Mouse (Mus musculus) G1E-ER4 (cell line): Measurements from ENCODE around the gene Hsph1. TPM values are rescaled to one million over a fixed set of nuclear protein-coding genes. Genes with fewer than 3 reads are reported as not detected.
A peak's percentile ranks its signal among the peaks of the same experiment; 100 is the strongest.

Experiments
- GATA1 ChIP-seq: IDR thresholded peaks from one replicate; pipeline ENCODE4 v1.8.0; 2012; ENCODE audit warnings: low read length, inconsistent platforms
- polyA plus RNA-seq: library from polyadenylated mRNA; stranded (reverse); fragments of >175 nt; gene quantifications from 2 replicates; pipeline ENCODE4 v1.2.3, GENCODE M21; 2012

Hsph1 gene
- polyA plus RNA-seq, 1 experiment = 256 TPM

DNA sequence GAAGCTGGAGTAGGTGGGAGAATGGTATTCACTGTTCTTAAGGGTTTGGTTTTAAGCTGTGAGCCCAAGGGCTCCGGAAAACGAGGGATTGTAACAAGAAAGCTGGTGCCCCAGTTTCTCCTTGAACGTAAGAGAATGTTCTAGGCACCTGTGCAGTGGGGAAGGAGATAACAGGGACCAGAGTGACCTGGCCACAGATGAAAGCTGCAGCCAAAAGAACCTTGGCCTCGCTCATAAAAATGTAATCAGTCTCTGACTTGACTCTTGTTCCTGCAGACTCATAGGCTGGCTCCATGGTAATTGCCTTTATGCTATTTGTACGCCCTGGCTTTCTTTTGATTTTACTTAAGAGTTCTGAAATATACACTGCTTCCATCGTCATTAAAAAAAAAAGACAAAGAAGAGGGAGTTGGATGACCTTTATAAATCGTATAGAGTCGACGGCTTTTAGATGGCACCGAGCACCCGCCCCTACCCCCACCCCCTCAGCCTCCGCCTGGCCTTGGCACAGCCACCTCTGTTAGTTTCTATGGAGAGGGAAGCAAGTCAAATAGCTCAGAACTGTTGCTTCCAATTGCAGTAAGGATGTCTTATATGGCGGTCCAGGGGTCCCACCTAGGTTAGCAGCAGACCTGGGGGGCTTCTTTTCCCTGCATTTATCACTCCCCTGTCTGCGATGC lies 13.5 kb upstream of the Hsph1 start:
- no peak for TF ChIP-seq GATA1

DNA sequence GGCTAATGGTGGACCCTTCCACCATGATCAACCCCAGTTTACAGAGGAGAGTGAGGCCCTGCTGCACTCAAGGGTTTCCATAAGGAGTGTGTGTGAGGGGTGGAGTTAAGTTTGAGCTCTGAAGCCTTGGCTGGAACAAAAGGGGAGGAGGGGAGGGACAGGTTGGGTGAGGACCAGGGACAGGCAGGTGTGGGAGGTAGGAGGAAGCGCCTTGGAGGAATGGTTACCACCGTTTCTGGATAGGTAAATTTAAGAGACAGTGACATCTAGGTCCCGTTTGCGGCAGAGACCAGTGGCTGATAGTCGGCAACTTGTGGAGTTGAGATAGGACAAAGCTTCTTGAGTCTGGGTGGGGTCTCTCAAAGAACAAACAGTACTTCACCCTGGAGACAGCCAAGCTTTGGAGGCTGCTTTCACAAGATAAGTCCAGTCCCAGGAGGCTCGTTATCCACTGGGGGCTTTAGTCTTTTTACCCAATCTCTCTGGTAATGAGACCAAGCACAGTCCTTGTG lies 12.8 kb upstream of the Hsph1 start:
- TF ChIP-seq GATA1 = peak; percentile 53

DNA sequence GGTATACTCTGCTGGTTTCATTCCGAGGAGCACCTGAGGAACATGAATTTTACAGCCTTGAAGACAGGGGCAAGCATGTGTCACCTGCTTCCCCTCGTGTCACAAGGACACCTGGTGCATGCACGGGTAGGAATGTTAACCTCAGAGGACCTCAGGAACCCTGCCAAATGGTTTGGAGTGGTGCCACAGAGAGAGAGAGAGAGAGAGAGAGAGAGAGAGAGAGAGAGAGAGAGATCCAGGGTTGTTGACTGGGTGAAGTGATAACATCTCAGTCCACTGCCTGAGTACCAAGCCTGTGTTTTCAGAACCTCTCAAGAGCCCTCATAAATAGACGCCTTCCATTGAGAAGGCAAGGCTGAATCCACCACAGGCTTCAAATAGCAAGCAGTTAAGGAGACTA lies 12.0 kb upstream of the Hsph1 start:
- no peak for TF ChIP-seq GATA1

DNA sequence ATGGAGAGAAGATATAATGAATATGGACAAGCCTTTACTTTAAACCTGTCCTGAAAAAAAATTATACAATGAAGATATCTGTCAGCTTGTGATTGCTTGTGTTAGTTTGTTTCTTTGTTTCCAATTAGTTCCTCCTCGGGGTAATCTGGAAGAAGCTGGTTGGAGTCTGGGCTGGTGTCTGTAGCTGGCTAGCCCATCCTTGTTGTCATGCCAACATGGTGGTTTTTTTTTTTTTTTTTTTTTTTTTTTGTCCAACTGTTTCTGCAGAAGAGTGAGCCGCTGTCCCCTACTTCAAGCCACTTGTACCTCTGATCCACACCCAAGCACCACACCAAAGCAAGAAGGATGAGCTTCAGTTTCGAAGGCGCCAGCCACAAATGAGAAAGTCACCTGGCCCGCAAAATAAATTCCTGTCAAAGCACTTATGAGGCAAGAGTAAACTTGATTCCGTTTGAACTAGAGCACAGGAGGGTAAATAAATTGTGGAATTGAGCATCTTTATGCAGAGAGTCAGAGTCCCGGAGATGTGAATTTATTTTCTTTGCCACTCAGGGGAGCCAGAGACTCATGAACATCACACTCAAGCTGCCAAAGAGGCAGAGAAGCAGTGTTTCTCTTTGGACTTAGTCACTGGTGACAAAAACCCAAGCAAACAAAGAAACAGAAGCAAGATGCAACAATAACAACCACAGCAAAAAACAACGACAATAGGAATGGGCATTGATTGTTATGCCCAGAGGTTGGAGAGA lies 11.4 kb upstream of the Hsph1 start:
- no peak for TF ChIP-seq GATA1

DNA sequence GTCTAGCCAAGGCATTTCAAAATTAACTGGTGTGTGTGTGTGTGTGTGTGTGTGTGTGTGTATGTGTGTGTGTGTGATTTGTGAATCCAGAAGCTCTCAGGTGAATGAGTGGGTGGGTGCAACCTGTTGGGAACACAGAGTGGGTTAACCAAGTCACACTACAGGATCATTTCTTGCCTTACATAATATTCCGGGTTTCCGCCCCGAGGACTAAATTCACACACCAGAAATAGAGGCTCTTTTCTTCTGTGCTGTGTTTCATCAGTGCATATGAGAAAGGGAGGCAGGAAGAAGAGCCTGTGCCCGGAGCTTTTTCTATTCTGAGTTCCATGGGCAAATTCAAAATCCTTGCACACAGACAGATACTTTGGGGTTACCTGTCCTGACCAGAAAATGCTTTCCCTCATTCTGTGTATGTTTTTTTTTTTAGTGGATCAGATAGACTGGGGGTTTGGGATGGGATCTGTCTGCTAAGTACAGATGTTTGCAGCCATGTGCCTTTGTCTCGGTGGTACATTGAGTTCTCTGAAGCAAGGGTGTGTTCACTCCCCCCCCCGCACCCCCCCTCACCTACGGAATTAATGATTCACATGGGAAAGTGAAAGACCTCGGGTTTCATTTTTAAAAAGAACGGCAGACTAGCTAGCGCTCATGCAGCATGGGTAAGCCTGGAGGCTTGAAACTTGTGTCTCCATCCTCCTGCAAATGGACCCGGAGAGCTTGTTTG lies 6.8 kb upstream of the Hsph1 start:
- TF ChIP-seq GATA1 = no peak

DNA sequence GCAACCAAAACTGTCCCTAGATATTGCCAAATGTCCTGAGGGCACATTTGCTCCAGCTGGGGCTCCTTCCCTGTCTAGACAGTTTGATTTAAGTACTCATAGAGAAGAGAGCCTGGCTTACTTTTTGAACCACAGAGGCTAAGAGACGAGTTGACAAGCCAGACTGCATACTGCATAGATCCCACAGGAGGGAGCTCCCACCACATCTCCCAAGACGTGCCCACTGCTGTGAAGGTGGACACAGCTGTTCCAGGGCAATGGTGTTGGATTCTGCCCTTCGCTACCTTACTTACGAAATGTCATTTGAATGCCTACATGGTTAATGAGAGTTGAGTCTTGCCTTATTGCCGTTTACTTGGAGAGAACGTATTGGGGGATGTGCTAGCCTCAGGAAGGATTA lies 6.2 kb upstream of the Hsph1 start:
- TF ChIP-seq GATA1 = no peak

- no peak for TF ChIP-seq GATA1
These were observed 5.2 kb upstream of the Hsph1 start for GRCm38 (mm10) chr5:149641277-149641892.

- TF ChIP-seq GATA1 = no peak
These were observed 1.1 kb upstream of the Hsph1 start for GRCm38 (mm10) chr5:149637306-149637705.

GRCm38 (mm10) chr5:149635556-149635955 lies 620 bp downstream of the Hsph1 start:
- no peak for TF ChIP-seq GATA1

DNA sequence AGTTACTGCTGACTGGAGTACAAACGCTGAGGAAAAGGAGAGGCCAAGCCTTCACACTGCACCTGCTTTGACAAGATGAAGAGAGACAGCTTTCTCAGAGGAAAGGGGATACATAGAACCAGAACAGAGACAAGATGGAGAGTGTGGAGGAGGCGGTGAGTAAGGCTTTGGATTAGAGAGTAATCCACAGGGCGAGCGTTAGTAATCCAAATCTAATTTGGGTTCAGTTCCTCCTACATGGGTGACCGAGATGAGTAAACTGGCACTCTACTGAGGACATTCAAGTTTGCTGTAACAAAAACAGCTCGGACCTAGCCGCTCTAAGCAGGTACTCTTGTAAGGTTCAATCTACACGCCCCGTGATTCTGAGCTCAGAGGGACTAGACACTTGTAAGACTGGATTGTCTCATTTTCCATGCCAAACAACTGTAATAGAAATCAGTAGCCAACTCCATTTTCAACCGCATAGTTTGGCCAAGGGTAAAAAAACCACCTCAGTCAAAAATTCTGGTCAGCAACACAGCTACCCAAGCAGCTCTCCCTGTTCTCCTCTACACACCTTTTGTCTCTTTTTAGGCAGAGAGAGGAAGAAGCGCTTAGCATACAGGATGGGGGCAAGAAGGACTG lies 1.7 kb downstream of the Hsph1 start:
- no peak for TF ChIP-seq GATA1

DNA sequence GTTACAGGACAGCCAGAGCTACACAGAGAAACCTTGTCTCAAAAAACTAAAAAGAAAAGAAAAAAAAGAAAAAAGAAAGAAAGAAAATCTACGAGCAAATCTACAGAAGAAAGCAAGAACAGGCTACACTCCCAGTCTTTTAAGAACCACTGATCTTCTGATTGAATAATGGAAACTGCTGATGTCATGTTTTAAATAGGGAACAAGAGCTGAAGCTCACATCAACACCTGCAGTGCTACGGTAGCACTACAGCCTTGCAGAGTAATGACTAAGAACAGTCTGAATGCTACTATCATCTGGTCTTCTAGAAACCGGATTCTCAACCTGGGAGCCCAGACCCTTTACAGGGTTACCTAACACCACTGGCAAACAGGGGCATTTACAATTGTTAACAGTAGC lies 10.6 kb downstream of the Hsph1 start:
- no peak for TF ChIP-seq GATA1

DNA sequence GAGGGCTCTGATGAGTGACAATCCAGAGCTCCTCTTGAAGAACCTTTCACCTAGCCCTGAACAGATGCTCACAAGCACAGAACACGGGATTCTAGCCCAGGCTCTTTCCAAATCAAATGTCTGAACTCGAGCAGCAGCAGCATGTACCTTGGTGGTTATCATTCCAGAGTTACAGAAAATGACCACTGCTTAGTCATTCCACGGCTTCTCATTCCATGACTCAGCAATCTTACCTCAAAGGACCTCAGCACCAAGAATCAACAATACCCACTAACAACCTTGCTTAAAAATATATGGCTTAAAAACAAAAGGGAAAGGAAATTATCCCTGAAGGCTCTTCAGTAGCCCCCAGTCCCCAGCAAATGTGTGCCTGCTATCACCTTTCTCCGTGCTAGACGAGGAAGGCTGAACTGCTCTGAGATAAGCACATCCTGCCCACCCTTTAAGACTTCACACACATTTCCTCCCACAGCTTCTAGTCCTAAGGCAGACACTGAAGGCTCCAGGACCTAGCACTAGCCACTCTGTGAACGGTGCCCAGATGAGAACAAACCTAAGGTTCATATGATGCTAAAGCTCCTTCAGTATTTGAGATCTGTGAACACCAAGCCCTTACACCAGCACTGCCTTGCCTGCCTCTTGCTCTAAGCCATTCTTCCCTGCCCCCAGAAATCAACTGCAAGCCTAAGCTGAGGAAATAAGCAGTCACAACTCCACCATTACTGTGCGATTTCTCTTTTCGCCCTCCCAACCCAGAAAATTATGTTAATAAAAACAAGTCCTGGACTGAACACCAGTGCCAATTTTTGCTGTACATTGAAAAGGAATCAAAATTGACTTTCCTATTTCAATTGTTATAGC lies 12.1 kb downstream of the Hsph1 start:
- TF ChIP-seq GATA1 = no peak

DNA sequence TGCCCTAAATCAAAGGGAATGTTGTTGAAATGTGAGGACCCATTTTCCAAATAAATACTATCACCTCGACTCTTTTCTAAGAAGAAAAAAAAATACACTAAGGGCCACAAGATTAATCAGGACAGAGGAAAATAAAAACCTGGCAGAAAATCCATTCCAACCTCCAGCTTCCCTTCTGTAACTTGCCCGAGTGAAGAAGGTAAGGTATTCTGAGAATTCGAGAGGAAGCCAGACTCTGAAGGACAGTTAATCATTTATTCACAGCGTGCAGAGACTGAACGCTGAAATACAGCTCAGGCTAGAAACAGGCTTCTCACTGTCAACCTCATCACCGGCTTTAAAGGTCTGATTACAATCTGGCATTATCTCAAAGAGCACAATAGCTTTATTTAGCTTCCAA lies 13.5 kb downstream of the Hsph1 start:
- TF ChIP-seq GATA1 = no peak

DNA sequence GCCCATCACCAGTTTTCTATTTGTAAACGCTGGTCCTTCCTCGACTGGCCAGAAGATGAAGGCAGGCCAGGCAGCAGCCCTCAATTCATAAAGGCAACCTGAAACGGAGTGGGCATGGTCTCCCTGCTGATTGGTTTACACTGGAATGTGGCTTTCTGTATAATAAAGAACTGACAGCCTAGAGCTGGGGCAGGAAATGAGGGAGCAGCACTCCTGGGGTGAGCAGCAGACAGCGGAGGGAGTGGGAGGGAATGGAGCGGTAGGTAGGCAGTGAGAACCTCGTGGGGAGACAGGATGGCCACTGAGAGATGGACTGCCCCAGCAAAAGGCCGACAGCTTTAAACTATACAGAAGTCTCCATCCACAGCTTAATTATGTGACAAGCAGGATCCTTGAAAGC lies 14.0 kb downstream of the Hsph1 start:
- no peak for TF ChIP-seq GATA1
